Mouse (Mus musculus): ENCODE measurements around the gene Gm21833.
"Not testable (repeated sequence)": the region's sequence is repeated elsewhere in the genome, so short reads cannot be mapped to it uniquely, and the experiment has no call there.

Gm21833 gene

GRCm38 (mm10) chr16:82828082-82828481 lies at the start of gene Gm21833:
TSS of gene Gm21833 (plus strand) at chr16:82828382.
- DNase-seq (ENCODE audit: low read depth in 1 of 2, low spot score in 2 of 2): not testable (repeated sequence)

GRCm38 (mm10) chr16:82789521-82789920 lies 38.7 kb upstream of the Gm21833 start:
- no peak for DNase-seq (ENCODE audit: low read depth in 1 of 2, low spot score in 2 of 2)

- DNase-seq (ENCODE audit: low read depth in 1 of 2, low spot score in 2 of 2): no peak
Measured at GRCm38 (mm10) chr16:82796489-82796888, 31.7 kb upstream of the Gm21833 start.

- DNase-seq (ENCODE audit: low read depth in 1 of 2, low spot score in 2 of 2): no peak
Measured at GRCm38 (mm10) chr16:82815255-82815654, 12.9 kb upstream of the Gm21833 start.

GRCm38 (mm10) chr16:82816615-82817014 lies 11.6 kb upstream of the Gm21833 start:
- DNase-seq (ENCODE audit: low read depth in 1 of 2, low spot score in 2 of 2): no peak

GRCm38 (mm10) chr16:82855752-82856151 lies 27.6 kb downstream of the Gm21833 start:
- no peak for DNase-seq (ENCODE audit: low read depth in 1 of 2, low spot score in 2 of 2)

- DNase-seq (ENCODE audit: low read depth in 1 of 2, low spot score in 2 of 2): no peak
Measured at GRCm38 (mm10) chr16:82864590-82864989, 36.4 kb downstream of the Gm21833 start.
